Mouse (Mus musculus) testis, adult 2 months (tissue): ENCODE data around the gene Acot12.

Experiments
- CTCF ChIP-seq: fragments of 200-500 bp; IDR thresholded peaks from 2 replicates; pipeline ENCODE4 v1.5.1; 2012; ENCODE audit warnings: low read depth, mild to moderate bottlenecking, inconsistent platforms, low read length, moderate library complexity; ENCODE audit not compliant: control insufficient read depth, insufficient read depth, insufficient replicate concordance
- POLR2A ChIP-seq: fragments of 200-500 bp; IDR thresholded peaks from 2 replicates; pipeline ENCODE4 v1.6.1; 2012; ENCODE audit warnings: low read depth, mild to moderate bottlenecking, inconsistent platforms, low read length, moderate library complexity; ENCODE audit not compliant: control insufficient read depth

DNA sequence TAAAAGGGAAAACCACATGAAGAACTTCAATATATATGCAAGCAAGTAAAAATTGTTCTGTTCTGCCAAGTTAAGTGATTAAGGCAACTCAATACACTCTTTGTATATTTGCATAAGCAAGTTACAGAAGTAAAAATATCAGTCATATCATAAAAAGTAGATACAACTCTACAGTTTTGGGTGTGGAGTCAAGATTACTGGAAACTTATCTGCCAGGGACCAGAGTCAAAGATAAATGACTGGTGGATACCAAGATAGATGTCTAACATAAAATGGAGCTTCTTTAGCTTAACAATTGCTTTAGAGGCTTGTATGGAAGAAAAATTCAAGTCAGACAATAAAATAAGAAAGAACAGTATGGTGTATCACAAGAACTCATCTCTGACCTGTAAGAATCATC is 13.4 kb downstream of the Acot12 start:
- TF ChIP-seq POLR2A (no peak), CTCF (no peak)
